Mouse (Mus musculus) kidney, embryonic 16.5 days (tissue): ENCODE data around the gene S100a5. TPM values are rescaled to one million over a fixed set of nuclear protein-coding genes. Genes with fewer than 3 reads are reported as not detected.

ENCODE experiments used
- ATAC-seq: fragments of 200-750 bp; cut with Nextera tagmentation; 2 replicates; pipeline ENCODE4 v1.8.0; 2017; ENCODE audit warnings: moderate TSS enrichment; ENCODE audit not compliant: low FRiP score, low TSS enrichment
- H3K27ac ChIP-seq: fragments of 300-500 bp; sonication (generic); 2 replicates; pipeline ENCODE4 v1.5.1; 2014; ENCODE audit warnings: low read length
- H3K27me3 ChIP-seq: fragments of 300-500 bp; sonication (generic); 2 replicates; pipeline ENCODE4 v1.6.1; 2014; ENCODE audit warnings: low read length, control low read depth, mixed read lengths; ENCODE audit not compliant: insufficient read depth
- H3K36me3 ChIP-seq: fragments of 300-500 bp; sonication (generic); 2 replicates; pipeline ENCODE4 v1.6.1; 2014; ENCODE audit warnings: low read length, control low read depth, mixed read lengths; ENCODE audit not compliant: insufficient read depth
- H3K4me1 ChIP-seq: fragments of 300-500 bp; sonication (generic); 2 replicates; pipeline ENCODE4 v1.6.1; 2014; ENCODE audit warnings: low read length, control low read depth, mixed read lengths; ENCODE audit not compliant: insufficient read depth
- H3K4me2 ChIP-seq: fragments of 300-500 bp; sonication (generic); replicated peaks from 2 replicates; pipeline ENCODE4 v1.6.1; 2014; ENCODE audit warnings: low read depth, low read length
- H3K4me3 ChIP-seq: fragments of 300-500 bp; sonication (generic); 2 replicates; pipeline ENCODE4 v1.5.1; 2014; ENCODE audit warnings: mild to moderate bottlenecking, low read length
- H3K9ac ChIP-seq: fragments of 300-500 bp; sonication (generic); replicated peaks from 2 replicates; pipeline ENCODE4 v1.6.1; 2014; ENCODE audit warnings: low read length
- H3K9me3 ChIP-seq: fragments of 300-500 bp; sonication (generic); 2 replicates; pipeline ENCODE4 v1.6.1; 2016; ENCODE audit warnings: low read length, control low read depth
- WGBS: fragments of 180-500 bp; shearing (Covaris S2); extraction: QIAGEN DNeasy Blood & Tissue Kit; methylation state at CpG from one replicate; pipeline ENCODE4 v1.1.7; 2014; 5-methylcytosine and 5-hydroxymethylcytosine counted together
- polyA plus RNA-seq: library from polyadenylated mRNA; unstranded; fragments of >200 nt; fragmentation: Nextera tagmentation; extraction: Ambion mirVana; gene quantifications from 2 replicates; pipeline ENCODE4 v1.2.1, GENCODE M21; 2015

The S100a5 gene
- polyA plus RNA-seq, 1 experiment from 2014 or later = 0.45 TPM

GRCm38 (mm10) chr3:90585595-90585994 is 22.7 kb upstream of the S100a5 start:
- H3K9ac ChIP-seq = no peak overlapping the region
- no peaks in the 10 kb centered on the region for H3K36me3 ChIP-seq
- 35% methylated on average over 5 of the region's 5 CpGs for WGBS
- H3K27ac ChIP-seq = no peak overlapping the region
- no peak overlapping the region for H3K4me2 ChIP-seq
- no peaks in the 10 kb centered on the region for H3K9me3 ChIP-seq
- no peaks in the 10 kb centered on the region for H3K27me3 ChIP-seq
- peaks cover 12% of the 10 kb centered on the region; the same call in 1 of the 2 replicates for H3K4me1 ChIP-seq
- ATAC-seq = peak; percentile 55
- no peak overlapping the region for H3K4me3 ChIP-seq

DNA sequence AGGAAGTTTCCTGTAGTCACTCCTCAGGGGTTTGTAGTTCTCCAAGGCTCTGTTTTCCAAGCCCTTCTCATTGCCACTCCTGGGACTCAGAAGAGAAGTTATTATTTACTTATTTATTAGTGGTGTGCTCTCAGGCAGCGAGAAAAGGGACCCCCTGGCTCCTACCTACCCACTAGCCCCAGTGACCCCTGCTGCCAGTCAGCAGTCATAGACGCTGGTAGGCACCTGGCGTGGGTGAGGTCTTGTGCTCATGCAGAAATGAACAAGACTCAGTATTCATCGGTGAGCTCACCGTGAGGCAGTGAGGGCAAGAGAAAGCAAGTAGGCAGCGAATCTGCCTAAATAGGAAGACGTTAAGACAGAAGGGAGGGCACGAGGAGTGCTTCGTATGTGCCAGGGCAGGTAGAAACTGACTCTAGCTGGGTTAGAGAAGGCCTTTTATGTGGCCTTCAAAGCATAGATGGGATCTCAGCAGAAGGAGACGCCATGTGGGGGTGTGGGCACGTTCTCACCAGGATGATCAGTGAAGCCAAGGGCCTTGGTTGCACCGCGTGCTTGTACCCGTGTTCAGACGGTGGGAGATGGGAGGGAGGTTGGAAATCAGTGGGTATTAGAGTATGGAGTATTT is 22.2 kb upstream of the S100a5 start:
- Histone ChIP-seq H3K36me3 (no peaks in the 10 kb centered on the region), H3K4me1 (peaks cover 12% of the 10 kb centered on the region; the same call in 1 of the 2 replicates), H3K27me3 (no peaks in the 10 kb centered on the region), H3K4me3 (no peak overlapping the region), H3K9me3 (no peaks in the 10 kb centered on the region), H3K4me2 (no peak overlapping the region), H3K27ac (no peak overlapping the region), H3K9ac (no peak overlapping the region)
- ATAC-seq = no peak
- 81% methylated on average over 15 of the region's 15 CpGs for WGBS

DNA sequence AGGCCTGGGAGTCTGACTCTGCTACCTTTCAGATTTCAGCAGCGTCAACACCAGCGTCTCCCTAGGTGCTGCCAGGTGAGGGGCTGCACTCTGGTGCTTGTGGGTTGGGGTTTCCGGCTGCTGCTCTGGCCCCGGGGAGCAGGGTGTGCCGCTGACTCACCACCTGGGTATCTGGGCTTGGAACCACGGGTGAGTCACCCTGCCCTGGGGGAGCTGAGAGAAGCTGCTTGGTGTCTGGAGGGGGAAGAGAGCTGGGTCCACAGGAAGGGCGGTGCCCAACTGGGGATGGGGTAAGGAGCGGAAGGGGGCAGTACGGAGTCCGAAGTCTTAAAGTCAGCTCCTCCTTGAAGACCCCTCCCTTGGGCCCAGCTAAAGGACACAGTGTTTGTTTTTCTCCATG is 21.4 kb upstream of the S100a5 start:
- no peak overlapping the region for H3K4me2 ChIP-seq
- H3K27me3 ChIP-seq = no peaks in the 10 kb centered on the region
- no peak overlapping the region for H3K9ac ChIP-seq
- H3K9me3 ChIP-seq = no peaks in the 10 kb centered on the region
- peaks cover 12% of the 10 kb centered on the region; the same call in 1 of the 2 replicates for H3K4me1 ChIP-seq
- WGBS = 56% methylated on average over 10 of the region's 10 CpGs
- ATAC-seq = peak; percentile 50
- peak overlapping the region; percentile 52 for H3K27ac ChIP-seq
- H3K36me3 ChIP-seq = no peaks in the 10 kb centered on the region
- H3K4me3 ChIP-seq = no peak overlapping the region

- H3K9ac ChIP-seq = no peak overlapping the region
- H3K4me1 ChIP-seq = peaks cover 12% of the 10 kb centered on the region; the same call in 1 of the 2 replicates
- no peak overlapping the region for H3K4me3 ChIP-seq
- H3K27me3 ChIP-seq = no peaks in the 10 kb centered on the region
- H3K4me2 ChIP-seq = no peak overlapping the region
- no peak for ATAC-seq
- H3K9me3 ChIP-seq = no peaks in the 10 kb centered on the region
- 81% methylated on average over 14 of the region's 14 CpGs for WGBS
- no peaks in the 10 kb centered on the region for H3K36me3 ChIP-seq
- H3K27ac ChIP-seq = peak overlapping the region; percentile 52
Measured at GRCm38 (mm10) chr3:90587361-90588101, 20.8 kb upstream of the S100a5 start.

DNA sequence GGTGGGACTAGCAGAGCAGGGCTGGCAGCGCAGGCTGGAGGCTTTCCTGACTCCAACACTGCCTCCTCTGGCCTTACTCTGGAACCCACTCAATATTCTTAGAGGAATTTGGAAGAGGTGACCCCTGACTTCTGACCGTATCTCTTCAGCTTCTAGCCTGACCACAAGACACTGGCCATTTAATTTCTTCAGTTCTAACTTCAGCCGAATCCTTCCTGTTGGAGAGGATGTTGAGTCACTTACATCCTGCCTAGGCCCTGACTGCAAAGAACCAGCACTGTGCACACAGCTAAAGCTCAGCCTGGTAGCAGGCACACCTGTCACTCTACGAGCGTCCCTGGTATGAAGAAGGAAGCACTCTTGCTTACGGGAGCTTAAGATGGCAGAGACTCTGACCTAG is 18.9 kb upstream of the S100a5 start:
- H3K4me1 ChIP-seq = peaks cover 12% of the 10 kb centered on the region; the same call in 1 of the 2 replicates
- no peaks in the 10 kb centered on the region for H3K9me3 ChIP-seq
- H3K9ac ChIP-seq = no peak overlapping the region
- 72% methylated on average over 6 of the region's 6 CpGs for WGBS
- no peaks in the 10 kb centered on the region for H3K36me3 ChIP-seq
- no peak for ATAC-seq
- H3K4me3 ChIP-seq = no peak overlapping the region
- H3K27ac ChIP-seq = no peak overlapping the region
- no peak overlapping the region for H3K4me2 ChIP-seq
- H3K27me3 ChIP-seq = no peaks in the 10 kb centered on the region

- WGBS = 92% methylated on average over 8 of the region's 8 CpGs
- no peak within 1 kb of the TSS for H3K4me3 ChIP-seq
- no peaks in the 10 kb centered on the region for H3K36me3 ChIP-seq
- no peak within 1 kb of the TSS for H3K4me2 ChIP-seq
- no peaks in the 10 kb centered on the region for H3K9me3 ChIP-seq
- no peak within 1 kb of the TSS for H3K9ac ChIP-seq
- no peak for ATAC-seq
- H3K4me1 ChIP-seq = peaks cover 12% of the 10 kb centered on the region; the same call in 1 of the 2 replicates
- H3K27ac ChIP-seq = no peak within 1 kb of the TSS
- H3K27me3 ChIP-seq = no peaks in the 10 kb centered on the region
Measured at GRCm38 (mm10) chr3:90589947-90590346, 18.4 kb upstream of the S100a5 start, which contains the start of gene S100a2. S100a2 (plus strand) TSS chr3:90590247.

GRCm38 (mm10) chr3:90594466-90594865 is 13.9 kb upstream of the S100a5 start:
- Histone ChIP-seq H3K9me3 (no peaks in the 10 kb centered on the region), H3K36me3 (no peaks in the 10 kb centered on the region), H3K9ac (no peak overlapping the region), H3K27ac (no peak overlapping the region), H3K4me2 (no peak overlapping the region), H3K4me3 (no peak overlapping the region), H3K4me1 (peaks cover 8% of the 10 kb centered on the region), H3K27me3 (no peaks in the 10 kb centered on the region)
- no peak for ATAC-seq
- WGBS = 33% methylated on average over 1 of the region's 1 CpGs

DNA sequence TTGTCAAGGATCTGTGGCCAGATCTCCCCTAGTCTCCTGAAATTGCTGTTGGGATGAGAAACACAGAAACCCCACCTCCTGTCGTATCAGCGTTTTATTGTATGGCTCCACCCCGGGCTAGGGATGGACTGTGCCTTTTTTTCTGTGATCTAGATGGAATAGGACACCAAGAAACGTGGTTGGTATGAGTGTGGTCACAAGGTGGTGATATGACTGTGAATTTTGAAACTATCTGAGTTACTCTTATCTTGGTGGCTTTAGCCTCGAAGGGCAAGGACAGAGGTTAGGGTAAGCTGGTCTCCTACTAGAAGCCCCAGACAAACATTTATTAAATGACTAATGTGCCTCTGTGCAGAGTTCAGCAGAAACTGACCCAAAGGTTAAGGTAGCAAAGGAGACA is 12.8 kb upstream of the S100a5 start:
- H3K27ac ChIP-seq = no peak overlapping the region
- no peaks in the 10 kb centered on the region for H3K9me3 ChIP-seq
- no peaks in the 10 kb centered on the region for H3K27me3 ChIP-seq
- peaks cover 8% of the 10 kb centered on the region for H3K4me1 ChIP-seq
- H3K9ac ChIP-seq = no peak overlapping the region
- ATAC-seq = no peak
- H3K4me2 ChIP-seq = no peak overlapping the region
- H3K4me3 ChIP-seq = no peak overlapping the region
- H3K36me3 ChIP-seq = no peaks in the 10 kb centered on the region
- WGBS = 69% methylated on average over 5 of the region's 5 CpGs

GRCm38 (mm10) chr3:90596810-90597209 is 11.5 kb upstream of the S100a5 start:
- Histone ChIP-seq H3K4me3 (no peak overlapping the region), H3K9me3 (no peaks in the 10 kb centered on the region), H3K27me3 (no peaks in the 10 kb centered on the region), H3K4me1 (peaks cover 8% of the 10 kb centered on the region), H3K27ac (no peak overlapping the region), H3K36me3 (no peaks in the 10 kb centered on the region), H3K4me2 (no peak overlapping the region), H3K9ac (no peak overlapping the region)
- ATAC-seq = no peak
- 82% methylated on average over 6 of the region's 6 CpGs for WGBS

DNA sequence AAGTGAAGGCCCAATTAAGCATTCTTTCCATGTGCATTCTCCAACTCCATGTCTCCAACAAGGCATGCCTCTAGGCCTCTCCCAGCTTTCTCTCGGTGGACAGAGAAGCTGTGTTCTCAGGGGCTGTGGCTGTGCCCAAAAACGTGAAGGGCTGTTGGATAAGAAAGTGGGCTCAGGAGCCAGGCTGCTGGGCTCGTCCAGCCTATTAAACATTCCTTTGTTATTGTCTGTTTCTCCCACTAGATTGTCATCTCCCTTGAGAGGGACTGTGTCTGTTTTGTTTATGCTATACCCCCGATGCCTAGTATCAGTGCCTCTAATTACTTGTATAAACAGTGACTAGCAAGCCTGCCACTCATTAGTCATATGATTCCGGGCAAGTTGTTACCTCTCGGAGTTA is 10.6 kb upstream of the S100a5 start:
- H3K4me3 ChIP-seq = no peak overlapping the region
- H3K4me1 ChIP-seq = peaks cover 8% of the 10 kb centered on the region
- no peaks in the 10 kb centered on the region for H3K9me3 ChIP-seq
- ATAC-seq = no peak
- H3K27me3 ChIP-seq = no peaks in the 10 kb centered on the region
- no peaks in the 10 kb centered on the region for H3K36me3 ChIP-seq
- no peak overlapping the region for H3K27ac ChIP-seq
- 34% methylated on average over 6 of the region's 6 CpGs for WGBS
- H3K4me2 ChIP-seq = no peak overlapping the region
- H3K9ac ChIP-seq = no peak overlapping the region
